Mouse (Mus musculus): ENCODE measurements around the gene H2-Eb2.
A peak's percentile ranks its signal among the peaks of the same experiment; 100 is the strongest.
"Not testable (repeated sequence)": the region's sequence is repeated elsewhere in the genome, so short reads cannot be mapped to it uniquely, and the experiment has no call there.

The H2-Eb2 gene

GRCm38 (mm10) chr17:34306407-34306806, 19.1 kb upstream of the H2-Eb2 start:
- DNase-seq (ENCODE audit: low spot score), result no peak

DNA sequence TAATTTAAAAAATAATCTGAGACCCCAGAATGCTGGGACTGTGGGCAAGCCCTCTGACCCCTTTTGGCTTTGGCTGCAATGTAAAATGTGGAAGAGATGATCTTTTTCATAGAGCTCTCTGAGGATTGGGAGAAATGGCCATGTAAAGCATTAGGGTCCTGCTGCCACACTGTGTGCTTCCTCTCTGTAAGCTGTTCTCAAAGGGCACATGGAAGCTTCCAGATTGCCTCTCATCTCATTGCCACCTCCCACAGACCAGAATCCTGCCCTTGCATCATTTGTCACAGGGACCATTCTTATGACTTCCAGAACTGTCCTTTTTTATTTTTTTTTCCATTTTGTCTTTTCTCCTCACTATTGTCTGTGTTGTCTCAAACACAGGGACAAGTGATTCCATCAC, 18.2 kb upstream of the H2-Eb2 start:
- no peak for DNase-seq (ENCODE audit: low spot score)

GRCm38 (mm10) chr17:34308161-34308560, 17.3 kb upstream of the H2-Eb2 start:
- DNase-seq (ENCODE audit: low spot score), result no peak

- DNase-seq (ENCODE audit: low spot score), result no peak
Measured at GRCm38 (mm10) chr17:34309225-34309624, 16.2 kb upstream of the H2-Eb2 start.

- DNase-seq (ENCODE audit: low spot score), result peak; percentile 73
Measured at GRCm38 (mm10) chr17:34309683-34310385, 15.6 kb upstream of the H2-Eb2 start.

DNA sequence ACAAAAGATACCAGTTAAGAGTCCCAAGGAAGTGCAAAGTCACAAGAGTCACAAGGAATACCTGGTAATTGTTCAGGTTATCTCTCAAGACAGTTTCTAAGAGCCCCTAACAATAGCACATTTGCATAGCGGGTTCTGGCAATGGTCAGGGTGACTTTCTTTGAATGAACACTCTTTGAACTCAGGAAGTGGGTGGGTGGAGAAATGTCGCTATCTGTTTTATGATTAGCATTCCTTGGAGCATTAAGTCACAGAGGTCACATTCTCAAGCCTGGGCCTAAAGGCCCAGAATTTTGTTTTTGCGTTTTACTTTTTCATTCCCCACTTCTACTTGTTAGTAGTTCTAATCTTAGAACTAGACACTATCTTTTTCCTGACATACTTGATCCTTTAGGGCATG, 14.9 kb upstream of the H2-Eb2 start:
- not testable (repeated sequence) for DNase-seq (ENCODE audit: low spot score)

- no peak for DNase-seq (ENCODE audit: low spot score)
Measured at GRCm38 (mm10) chr17:34312185-34312584, 13.3 kb upstream of the H2-Eb2 start.

DNA sequence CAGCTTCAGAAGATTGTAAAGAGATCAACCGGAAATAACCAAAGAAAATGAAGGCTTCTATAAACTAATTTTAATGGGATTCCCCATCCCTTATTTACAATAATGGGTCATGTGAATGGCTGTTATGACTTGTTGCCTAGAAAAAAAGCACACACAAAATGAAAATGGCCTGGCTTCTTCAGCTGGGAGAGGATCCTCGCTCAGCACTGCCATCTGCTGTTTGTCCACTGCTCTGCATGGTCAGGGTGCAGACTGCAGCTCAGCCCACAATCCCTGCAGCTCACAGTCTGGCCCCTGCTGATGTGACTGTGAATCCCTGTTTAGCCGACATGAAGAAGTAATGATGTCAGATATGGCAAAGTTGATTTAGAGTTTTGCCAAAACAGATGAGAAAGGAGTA, 12.1 kb upstream of the H2-Eb2 start:
- peak; percentile 79 for DNase-seq (ENCODE audit: low spot score)

DNA sequence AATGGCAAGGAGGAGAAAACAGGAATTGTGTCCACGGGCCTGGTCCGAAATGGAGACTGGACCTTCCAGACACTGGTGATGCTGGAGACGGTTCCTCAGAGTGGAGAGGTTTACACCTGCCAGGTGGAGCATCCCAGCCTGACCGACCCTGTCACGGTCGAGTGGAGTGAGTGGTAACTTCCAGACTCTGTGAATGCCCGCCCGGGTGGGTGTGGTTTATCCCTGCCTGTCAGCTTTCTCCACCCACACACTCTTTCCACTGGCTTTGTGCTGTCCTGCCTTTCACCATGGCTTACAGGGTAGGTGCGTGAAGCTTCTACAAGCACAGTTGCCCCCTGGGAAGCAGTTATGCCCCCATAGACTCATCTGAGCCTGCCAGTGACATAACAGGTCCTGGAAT, 11.2 kb upstream of the H2-Eb2 start:
- DNase-seq (ENCODE audit: low spot score), result no peak

- DNase-seq (ENCODE audit: low spot score), result no peak
Measured at GRCm38 (mm10) chr17:34315512-34315911, 10.0 kb upstream of the H2-Eb2 start.

DNA sequence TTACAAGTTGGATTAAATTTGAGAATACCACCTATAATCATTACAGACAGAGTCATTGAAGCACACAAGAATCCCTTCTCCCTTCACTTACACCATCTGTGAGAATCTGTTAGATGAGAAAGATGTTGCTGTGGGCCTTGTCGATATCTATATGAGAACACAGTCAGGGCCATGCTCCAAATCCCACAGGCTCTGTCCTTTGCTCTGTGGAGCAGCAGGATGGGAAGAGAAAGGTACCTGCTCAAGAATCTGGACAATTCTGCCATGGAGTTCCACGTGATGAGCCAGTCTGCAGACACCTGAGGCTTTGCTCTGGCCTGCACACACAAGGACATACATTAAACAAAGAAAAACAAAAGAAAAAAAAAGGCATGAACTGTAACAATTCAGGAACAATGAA, 8.8 kb upstream of the H2-Eb2 start:
- no peak for DNase-seq (ENCODE audit: low spot score)

DNA sequence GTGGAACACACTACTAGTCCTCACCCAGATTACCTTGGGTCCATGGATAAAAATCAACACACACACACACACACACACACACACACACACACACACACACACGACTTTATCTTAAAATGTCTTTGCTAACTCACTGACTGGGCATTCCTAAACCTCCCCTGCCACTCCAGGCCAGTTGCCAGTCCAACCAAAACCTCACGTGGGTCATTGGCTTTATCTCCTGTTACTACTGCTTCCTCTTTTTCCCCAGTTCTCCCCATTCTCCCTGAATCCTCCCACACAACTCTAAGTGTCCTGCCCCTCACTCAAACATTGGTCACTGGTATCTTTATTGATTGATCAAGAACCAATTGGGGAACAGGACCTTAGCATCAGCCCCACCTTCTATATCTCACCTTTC, 8.2 kb upstream of the H2-Eb2 start:
- no peak for DNase-seq (ENCODE audit: low spot score)

DNA sequence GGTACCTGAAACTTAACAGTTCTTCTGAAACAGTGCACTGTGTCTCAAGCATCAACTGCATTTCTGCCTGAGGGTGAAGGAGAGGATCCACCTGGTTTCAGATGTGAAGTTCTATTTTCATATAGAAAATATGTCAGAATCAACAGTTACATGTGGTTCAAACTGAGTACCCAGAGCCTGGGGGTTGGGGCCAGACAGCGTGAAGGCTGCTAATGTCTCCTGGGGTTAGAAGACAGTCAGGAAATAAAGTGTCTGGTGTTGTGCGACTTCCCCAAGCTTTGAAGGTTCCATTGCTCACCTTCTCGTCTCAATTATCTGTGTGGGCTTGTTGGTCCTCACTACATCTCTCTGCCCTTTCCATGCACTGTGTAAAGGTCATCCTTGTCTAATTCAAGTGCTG, 908 bp downstream of the H2-Eb2 start:
- DNase-seq (ENCODE audit: low spot score), result no peak

- DNase-seq (ENCODE audit: low spot score), result no peak
Measured at GRCm38 (mm10) chr17:34329807-34330206, 4.3 kb downstream of the H2-Eb2 start.

DNA sequence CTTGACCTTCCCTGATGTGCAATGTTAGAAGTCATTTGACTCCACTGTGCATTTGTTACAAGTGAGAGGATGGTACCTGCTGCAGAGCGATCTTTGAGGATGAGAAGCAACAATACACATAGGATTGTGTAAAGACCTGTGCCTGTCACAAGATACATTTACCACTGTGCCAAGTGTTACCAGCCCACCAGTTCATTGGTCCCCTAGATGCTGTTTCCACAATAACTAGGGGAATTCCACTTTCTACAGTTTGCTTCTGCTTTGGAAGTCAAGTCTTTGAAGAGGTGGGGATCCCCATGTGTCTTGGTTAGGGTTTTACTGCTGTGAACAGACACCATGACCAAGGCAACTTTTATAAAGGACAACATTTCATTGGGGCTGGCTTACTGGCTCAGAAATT, 5.7 kb downstream of the H2-Eb2 start:
- no peak for DNase-seq (ENCODE audit: low spot score)

GRCm38 (mm10) chr17:34340619-34341402, 15.3 kb downstream of the H2-Eb2 start:
- DNase-seq (ENCODE audit: low spot score), result peak; percentile 43

DNA sequence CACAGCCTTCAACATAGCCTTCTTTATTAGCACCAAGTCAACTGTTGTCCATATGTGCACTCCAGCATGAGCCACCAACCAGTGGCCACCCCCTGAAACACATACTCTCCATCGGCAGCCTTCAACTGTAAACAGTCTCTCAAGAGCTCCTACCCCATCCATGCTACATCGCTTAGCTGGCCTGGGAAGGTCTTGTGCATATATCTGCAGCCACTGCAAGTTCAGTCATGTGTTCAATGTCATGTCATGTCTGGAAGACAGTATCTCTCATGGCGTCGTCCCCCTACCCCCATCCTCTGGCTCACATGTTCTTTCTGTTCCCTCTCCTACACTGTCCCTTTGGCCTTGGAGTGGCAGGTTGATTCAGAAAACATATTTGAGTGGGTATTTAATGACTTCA, 19.4 kb downstream of the H2-Eb2 start:
- no peak for DNase-seq (ENCODE audit: low spot score)

DNA sequence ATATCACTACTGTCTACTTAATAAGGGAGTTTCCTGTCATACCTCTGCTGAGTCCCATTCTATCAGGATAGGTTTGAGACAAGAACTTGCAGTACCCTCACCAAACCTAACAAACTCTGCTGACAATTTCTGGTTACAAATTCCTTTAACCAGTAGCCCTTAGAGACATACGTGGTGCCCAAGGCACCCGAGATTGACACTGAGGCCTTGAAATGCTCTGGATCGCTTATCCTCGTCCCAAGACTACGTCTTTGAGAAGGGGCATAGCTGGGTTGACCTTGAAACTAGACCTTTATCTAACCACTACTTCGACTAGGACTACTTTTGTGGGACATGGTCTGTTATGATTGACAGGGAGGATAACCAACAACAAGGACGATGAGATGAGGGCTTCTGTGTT, 20.0 kb downstream of the H2-Eb2 start:
- no peak for DNase-seq (ENCODE audit: low spot score)

DNA sequence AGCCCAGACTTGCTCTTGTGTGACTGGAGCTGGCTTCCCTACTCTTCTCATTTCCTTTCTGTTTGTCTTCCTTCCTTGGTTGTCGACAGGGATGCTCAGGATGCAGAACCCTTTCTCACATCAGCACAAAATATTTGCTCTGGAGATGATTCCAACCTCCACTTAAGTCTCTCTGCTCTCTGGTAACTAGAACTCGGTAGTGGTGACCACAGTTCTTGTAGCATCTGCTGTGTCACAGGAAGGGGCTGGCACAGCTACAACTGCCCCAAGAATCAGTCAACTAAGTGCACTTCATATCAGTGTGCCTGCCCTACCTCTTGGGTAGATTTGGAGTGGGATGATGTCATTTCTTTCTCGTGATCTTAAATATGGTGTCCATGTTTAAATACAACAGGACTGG, 20.6 kb downstream of the H2-Eb2 start:
- peak; percentile 24 for DNase-seq (ENCODE audit: low spot score)

DNA sequence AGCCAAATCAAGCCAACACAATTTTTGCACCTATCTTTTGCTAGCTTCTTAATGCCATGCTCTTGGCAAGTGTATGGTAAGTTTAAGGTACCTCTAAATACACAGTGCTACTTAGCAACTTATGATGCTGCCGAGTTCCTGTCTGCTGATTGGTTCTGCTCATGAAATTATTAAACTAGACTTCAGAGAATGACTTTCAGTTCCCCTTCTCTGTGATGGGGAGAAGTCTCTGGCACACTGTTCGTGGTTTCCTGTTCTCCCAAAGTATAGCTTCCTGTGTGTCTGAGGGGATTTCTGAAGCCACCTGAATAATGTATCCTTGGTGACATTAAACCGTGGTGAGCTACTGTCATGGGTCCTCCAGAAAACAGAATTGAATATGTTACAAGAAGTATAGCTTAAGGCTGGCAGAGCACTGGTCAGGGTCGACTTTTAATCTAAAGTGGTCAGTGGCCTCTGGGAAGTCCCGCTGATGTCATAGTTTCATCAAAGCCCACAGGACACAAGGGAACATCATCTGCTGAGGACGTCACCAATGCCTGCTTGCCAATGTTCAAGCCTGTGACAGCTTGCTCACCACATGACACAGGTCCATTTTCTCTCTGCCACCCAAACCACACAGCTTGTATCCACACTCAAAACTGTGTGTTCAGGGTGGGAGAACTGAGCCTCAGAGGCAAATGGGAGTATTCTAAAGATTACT, 22.3 kb downstream of the H2-Eb2 start:
- DNase-seq (ENCODE audit: low spot score), result peak; percentile 88

DNA sequence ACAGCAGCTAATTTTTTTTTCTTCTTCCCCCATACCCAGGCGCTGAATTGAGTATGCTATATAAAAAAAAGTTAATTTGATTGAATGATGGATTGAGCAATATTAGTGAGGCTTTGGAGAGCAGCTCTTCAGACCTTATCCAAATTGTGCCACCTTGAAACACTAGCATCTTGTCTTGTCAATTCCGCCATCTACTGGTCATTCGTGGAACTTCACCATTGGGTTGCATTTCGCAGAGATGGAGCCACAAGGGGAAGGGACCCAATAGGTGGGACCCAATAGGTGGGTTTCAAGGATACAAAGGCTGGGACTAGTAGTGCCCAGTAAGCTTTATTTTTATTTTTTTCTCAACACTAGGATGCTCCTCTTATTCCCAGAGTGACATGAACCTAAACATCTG, 24.0 kb downstream of the H2-Eb2 start:
- DNase-seq (ENCODE audit: low spot score), result peak; percentile 79

DNA sequence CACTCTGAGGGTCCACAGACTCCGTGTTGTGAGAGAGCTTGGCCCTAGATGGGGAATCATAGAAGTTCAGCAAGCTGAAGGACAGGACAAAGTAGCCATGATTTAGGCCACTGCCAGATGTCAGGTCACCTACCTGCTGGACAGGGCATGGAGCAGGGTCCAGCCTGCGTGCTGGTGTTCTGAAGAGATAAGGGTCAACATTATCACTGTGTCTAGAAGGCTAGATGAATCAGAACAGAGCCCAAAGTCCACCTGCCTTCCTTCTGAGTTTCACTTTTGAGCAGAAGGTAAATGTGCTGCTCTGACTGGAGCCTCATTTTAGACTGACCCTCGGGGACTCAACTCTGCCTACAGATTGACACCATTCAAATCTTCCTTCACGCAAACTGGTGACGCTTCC, 29.1 kb downstream of the H2-Eb2 start, which contains the start of gene Btnl2:
Gene Btnl2, plus strand, starts transcription at position 284 of the 400 bp plus-strand sequence.
- DNase-seq (ENCODE audit: low spot score), result no peak

DNA sequence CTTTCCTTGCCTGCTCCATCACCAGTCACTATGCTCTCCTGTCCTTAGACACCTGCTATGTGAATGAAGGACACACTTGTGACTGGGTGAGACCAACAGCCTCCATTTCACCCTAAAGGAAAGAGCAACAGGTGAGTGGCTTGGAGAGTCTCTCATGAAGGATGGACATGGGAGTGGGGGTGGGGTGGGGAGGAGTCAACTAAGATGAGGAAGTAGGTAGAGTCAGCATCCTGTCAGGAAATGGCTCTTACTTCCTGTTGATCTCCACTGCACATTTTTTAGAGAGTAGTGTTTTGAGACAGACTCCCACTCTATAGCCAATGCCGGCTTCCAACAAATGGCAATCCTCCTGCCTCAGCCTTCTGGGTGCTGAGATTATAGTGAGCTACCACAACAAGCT, 29.5 kb downstream of the H2-Eb2 start:
- peak; percentile 32 for DNase-seq (ENCODE audit: low spot score)

Measured in lung, postnatal 25 days (tissue).